Mouse (Mus musculus) heart, adult 10 weeks (tissue): ENCODE results near the gene Abtb2. TPM values are rescaled to one million over a fixed set of nuclear protein-coding genes. Genes with fewer than 3 reads are reported as not detected.

Experiments used
- polyA plus RNA-seq: library from polyadenylated mRNA; stranded (reverse); fragments of 350-450 nt; fragmentation: Illumina TruSeq; extraction: RNeasy Lipid Tissue Mini Kit (QIAGEN cat#74804); gene quantifications from one replicate; pipeline ENCODE4 v1.2.3, GENCODE M21; 2014; ENCODE audit warnings: low read depth, low replicate concordance

The Abtb2 gene
- 17.3 TPM for polyA plus RNA-seq

DNA sequence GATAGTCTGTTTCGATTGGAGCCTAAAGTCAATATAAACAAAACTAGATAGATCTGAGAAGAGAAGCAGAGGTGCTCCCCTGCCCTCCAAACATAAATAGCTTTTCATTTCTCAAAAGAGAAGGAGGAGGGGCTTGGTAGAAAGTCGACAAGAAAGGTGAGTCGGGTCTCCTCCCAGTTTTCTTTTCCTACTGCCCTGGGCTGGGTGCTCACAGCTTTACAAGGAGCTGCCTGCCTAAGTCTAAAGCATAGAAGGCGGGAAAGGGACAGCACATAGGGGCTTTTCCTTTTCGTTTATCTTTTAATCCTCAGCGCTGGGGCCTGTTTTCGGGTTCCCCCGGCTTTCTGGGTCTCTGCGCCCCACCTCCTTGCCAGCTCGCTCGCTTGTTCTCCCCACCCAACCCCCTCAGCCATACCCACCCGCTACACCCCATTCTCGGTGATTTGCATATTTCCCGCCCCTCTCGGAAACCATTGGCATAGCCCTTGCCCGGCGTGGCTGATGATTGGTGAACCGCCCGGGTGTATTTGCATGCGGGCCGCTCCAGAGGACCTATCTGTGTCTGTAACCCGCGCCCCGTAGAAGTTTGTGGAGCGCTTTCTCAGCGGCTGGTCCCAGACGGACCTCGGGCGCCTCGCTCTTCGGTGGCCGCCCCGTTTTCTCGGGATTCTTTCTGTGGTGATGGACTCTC is at the start of gene Abtb2:
TSS of gene Abtb2 (plus strand) at position 579 of the 691 bp plus-strand sequence.

GRCm38 (mm10) chr2:103760906-103761716 is 195.0 kb downstream of the Abtb2 start, which contains the start of gene Nat10:
Nat10 (minus strand) TSS chr2:103761270.

Other genes starting within 250 kb of the Abtb2 start
- not detected for gene Elf5, start 154.6 kb upstream of the Abtb2 start, polyA plus RNA-seq
- 242 TPM for gene Cat, start 81.2 kb upstream of the Abtb2 start, polyA plus RNA-seq
- 18.6 TPM for gene Nat10, start 195.0 kb downstream of the Abtb2 start, polyA plus RNA-seq
- gene Caprin1, start 231.3 kb downstream of the Abtb2 start, polyA plus RNA-seq, result 112 TPM